14 mouse cellular contexts compared by ENCODE assay signal in the genomic region with DNA sequence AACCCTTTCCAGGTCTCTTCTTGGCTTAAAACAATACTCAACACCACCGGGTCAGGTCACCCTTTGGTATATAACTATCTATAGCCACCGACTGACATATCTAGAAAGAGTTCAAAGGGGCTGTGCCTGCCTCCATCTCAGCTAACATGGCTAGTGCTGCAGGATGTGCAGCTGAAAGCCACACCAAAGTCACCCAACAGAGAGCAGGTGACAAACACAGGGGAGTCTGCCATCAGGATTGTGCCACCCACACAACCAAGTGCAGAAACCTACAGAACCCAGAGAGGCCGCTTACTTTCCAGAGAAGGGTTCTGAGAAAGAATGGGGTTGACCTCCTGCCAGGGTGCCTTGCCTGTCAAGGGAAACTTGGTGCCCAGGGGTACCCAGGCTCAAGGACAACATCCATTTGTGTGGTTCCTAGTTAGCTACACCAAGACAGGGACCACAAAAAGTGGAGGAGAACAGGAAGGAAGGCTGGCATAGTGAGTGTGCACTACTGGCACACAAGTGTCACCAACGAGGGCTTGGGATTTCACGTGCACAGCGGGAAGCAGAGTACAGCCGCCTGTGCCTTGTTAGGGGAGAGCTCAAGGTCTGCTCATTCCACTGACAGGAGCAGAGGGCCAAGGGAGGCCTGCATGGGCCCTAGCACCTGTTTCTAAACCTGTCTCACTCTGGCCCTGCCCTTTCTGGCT. TPM values are rescaled to one million over a fixed set of nuclear protein-coding genes. Genes with fewer than 3 reads are reported as not detected.
DNase-seq lines count a peak whose midpoint lies in the region; ATAC-seq and TF ChIP-seq lines count a peak whose summit lies in the region.
"Had no signal": no experiment of that assay in that cellular context is flagged by ENCODE, and none has a peak within 500 bp of the region (broad histone marks: within the 10 kb centered on the region; RNA-seq: fewer than 3 reads in every experiment).

No protein-coding gene starts in this region.

- DNase-seq in cerebellum, adult 2 months = no peak
- DNase-seq in liver = peak; percentile 46
- DNase-seq in thymus, adult 18-20 months = peak; percentile 23 to 61
- no peak for DNase-seq in kidney, adult 9 months
- DNase-seq in testis, postnatal 14 days (ENCODE audit: low spot score) = no peak
- no peak for DNase-seq in right cerebral cortex, postnatal 14 days
- DNase-seq: cerebellum, postnatal 36 days; lung, postnatal 4 days; retina, postnatal 1 day had no signal

- H3K27ac ChIP-seq in cerebellum, adult 2 months (ENCODE audit: insufficient read depth, low read length) = peak overlapping the region; percentile 66
- H3K27ac ChIP-seq: limb, embryonic 13.5 days had no signal

- H3K27me3 ChIP-seq in cerebellum, adult 2 months (ENCODE audit: control insufficient read depth, insufficient read depth, low read length) = no peaks in the 10 kb centered on the region
- H3K27me3 ChIP-seq: hindbrain, embryonic 13.5 days; limb, embryonic 13.5 days had no signal

- WGBS in cerebellum, adult 2 months = 59% methylated on average over 7 of the region's 7 CpGs

- ATAC-seq in cerebellum, adult (ENCODE audit: insufficient number of reproducible peaks, low FRiP score, low TSS enrichment) = no peak
- peak; percentile 68 for ATAC-seq in CD4-positive, CD25-positive, alpha-beta regulatory T cell, adult 4 months

- TF ChIP-seq CTCF in cerebellum, adult 2 months (IDR thresholded peaks at IDR 0.05; ENCODE audit: borderline replicate concordance, insufficient read depth, low read depth, low read length) = no peak

- no peak for TF ChIP-seq POLR2A in cerebellum, adult 2 months (IDR thresholded peaks at IDR 0.05; ENCODE audit: borderline replicate concordance, insufficient read depth, low read length)

- no peak overlapping the region for H3K4me3 ChIP-seq in cerebellum, adult 2 months (replicated peaks; ENCODE audit: insufficient read depth, low read depth, low read length)
- H3K4me3 ChIP-seq: hindbrain, embryonic 13.5 days; limb, embryonic 13.5 days; myocyte had no signal

- H3K4me1 ChIP-seq in cerebellum, adult 2 months (ENCODE audit: control insufficient read depth, insufficient read depth, low read length) = peaks cover 80% of the 10 kb centered on the region

RNA-seq across cellular contexts. Expression of a gene that starts 40.5 kb away (rescaled TPM):
- 37.3 and 37.8 TPM in 2 replicates for polyA plus RNA-seq in cerebellum, adult 2 months (2012; rRNA removed)
- 100 to 1,000 TPM in 1 of 2 experiments, 10 to 100 TPM in 1; 73.4 to 102 TPM for polyA plus RNA-seq in CD4-positive, CD25-positive, alpha-beta regulatory T cell, adult 4 months (2017; shearing (Covaris generic))

Comparison
In these comparisons a context has a peak if more than half of its experiments do, and no peak if none do; other contexts are left out.
1. DNase-seq: peak in liver (single experiment) and thymus, adult 18-20 months (2 of 2); none in cerebellum, adult 2 months (0 of 2), kidney, adult 9 months (single experiment), testis, postnatal 14 days (single experiment) and right cerebral cortex, postnatal 14 days (single experiment).